Mouse (Mus musculus): ENCODE data around the gene Macrod1.
"Not testable (repeated sequence)": the region's sequence is repeated elsewhere in the genome, so short reads cannot be mapped to it uniquely, and the experiment has no call there.

Gene Macrod1

GRCm38 (mm10) chr19:7054772-7055171 is 1.8 kb upstream of the Macrod1 start:
- no peak for ATAC-seq (ENCODE audit: insufficient number of reproducible peaks, low FRiP score, low TSS enrichment)

- ATAC-seq (ENCODE audit: insufficient number of reproducible peaks, low FRiP score, low TSS enrichment) = no peak
These were observed 1.4 kb upstream of the Macrod1 start for GRCm38 (mm10) chr19:7055173-7055572.

GRCm38 (mm10) chr19:7057126-7057721 is 614 bp downstream of the Macrod1 start:
- ATAC-seq (ENCODE audit: insufficient number of reproducible peaks, low FRiP score, low TSS enrichment) = 0 out of 2 replicates have a peak, but pooled peaks have one; percentile 9

- peak; percentile 73; the same call in 1 of the 2 replicates for ATAC-seq (ENCODE audit: insufficient number of reproducible peaks, low FRiP score, low TSS enrichment)
These were observed 1.2 kb downstream of the Macrod1 start for GRCm38 (mm10) chr19:7057722-7058207.

- no peak for ATAC-seq (ENCODE audit: insufficient number of reproducible peaks, low FRiP score, low TSS enrichment)
These were observed 1.9 kb downstream of the Macrod1 start for GRCm38 (mm10) chr19:7058541-7058940.

- ATAC-seq (ENCODE audit: insufficient number of reproducible peaks, low FRiP score, low TSS enrichment) = no peak
These were observed 5.5 kb downstream of the Macrod1 start for GRCm38 (mm10) chr19:7062110-7062509.

- ATAC-seq (ENCODE audit: insufficient number of reproducible peaks, low FRiP score, low TSS enrichment) = no peak
These were observed 6.3 kb downstream of the Macrod1 start for GRCm38 (mm10) chr19:7062916-7063315.

GRCm38 (mm10) chr19:7064571-7064970 is 8.0 kb downstream of the Macrod1 start:
- peak; percentile 56; the same call in 1 of the 2 replicates for ATAC-seq (ENCODE audit: insufficient number of reproducible peaks, low FRiP score, low TSS enrichment)

GRCm38 (mm10) chr19:7066034-7066827 is 9.6 kb downstream of the Macrod1 start:
- ATAC-seq (ENCODE audit: insufficient number of reproducible peaks, low FRiP score, low TSS enrichment) = no peak

GRCm38 (mm10) chr19:7066828-7067342 is 10.3 kb downstream of the Macrod1 start:
- ATAC-seq (ENCODE audit: insufficient number of reproducible peaks, low FRiP score, low TSS enrichment) = no peak

- no peak for ATAC-seq (ENCODE audit: insufficient number of reproducible peaks, low FRiP score, low TSS enrichment)
These were observed 10.9 kb downstream of the Macrod1 start for GRCm38 (mm10) chr19:7067344-7068050.

GRCm38 (mm10) chr19:7068136-7068535 is 11.5 kb downstream of the Macrod1 start:
- no peak for ATAC-seq (ENCODE audit: insufficient number of reproducible peaks, low FRiP score, low TSS enrichment)

- no peak for ATAC-seq (ENCODE audit: insufficient number of reproducible peaks, low FRiP score, low TSS enrichment)
These were observed 12.3 kb downstream of the Macrod1 start for GRCm38 (mm10) chr19:7068661-7069531.

- no peak for ATAC-seq (ENCODE audit: insufficient number of reproducible peaks, low FRiP score, low TSS enrichment)
These were observed 13.5 kb downstream of the Macrod1 start for GRCm38 (mm10) chr19:7069781-7070763.

GRCm38 (mm10) chr19:7070775-7071174 is 14.2 kb downstream of the Macrod1 start:
- ATAC-seq (ENCODE audit: insufficient number of reproducible peaks, low FRiP score, low TSS enrichment) = no peak

- no peak for ATAC-seq (ENCODE audit: insufficient number of reproducible peaks, low FRiP score, low TSS enrichment)
These were observed 15.6 kb downstream of the Macrod1 start for GRCm38 (mm10) chr19:7072221-7072620.

- no peak for ATAC-seq (ENCODE audit: insufficient number of reproducible peaks, low FRiP score, low TSS enrichment)
These were observed 17.6 kb downstream of the Macrod1 start for GRCm38 (mm10) chr19:7073997-7074781.

GRCm38 (mm10) chr19:7075336-7075735 is 18.7 kb downstream of the Macrod1 start:
- ATAC-seq (ENCODE audit: insufficient number of reproducible peaks, low FRiP score, low TSS enrichment) = not testable (repeated sequence)

Data from cerebellum, adult (tissue).